ENCODE assay signal across 17 mouse cellular contexts in the genomic region with DNA sequence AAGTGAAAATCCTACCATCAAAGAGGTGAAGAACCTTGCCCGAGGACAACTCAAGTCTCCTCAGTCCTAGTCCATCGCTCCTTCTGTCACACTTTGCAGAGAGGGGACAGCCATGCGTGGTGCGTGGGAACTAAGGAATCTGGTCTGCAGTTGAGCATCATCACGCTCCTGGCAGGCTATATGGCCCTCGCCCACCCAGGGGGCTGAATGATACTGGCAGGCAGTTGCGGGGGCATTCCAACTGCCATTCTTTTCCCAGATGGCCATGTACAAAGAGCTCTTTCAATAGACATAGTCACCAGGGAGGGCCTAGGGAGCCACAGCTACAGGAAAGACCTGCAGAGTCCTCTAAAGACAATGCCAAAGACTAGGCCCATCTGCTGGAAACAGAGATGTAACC. TPM values are rescaled to one million over a fixed set of nuclear protein-coding genes. Genes with fewer than 3 reads are reported as not detected.
"Had no signal": no experiment of that assay in that cellular context is flagged by ENCODE, and none has a peak within 500 bp of the region (broad histone marks: within the 10 kb centered on the region; RNA-seq: fewer than 3 reads in every experiment).

No protein-coding gene starts in this region.

- H3K27ac ChIP-seq: limb, embryonic 13.5 days; liver, embryonic 14.5 days; midbrain, embryonic 12.5 days; neural tube, embryonic 13.5 days had no signal

- H3K4me2 ChIP-seq: limb, embryonic 13.5 days had no signal

- H3K27me3 ChIP-seq: neural tube, embryonic 13.5 days had no signal

- H3K9me3 ChIP-seq: limb, embryonic 13.5 days; midbrain, embryonic 12.5 days; neural tube, embryonic 13.5 days had no signal

- DNase-seq: kidney, adult 11 months; kidney, adult 9 months; kidney, postnatal 10 days; kidney, postnatal 4 days; lung, adult 18-20 months; right cerebral cortex, postnatal 25 days had no signal

- H3K36me3 ChIP-seq: limb, embryonic 13.5 days; midbrain, embryonic 12.5 days; neural tube, embryonic 13.5 days had no signal

- H3K9ac ChIP-seq: liver, embryonic 14.5 days; midbrain, embryonic 12.5 days; neural tube, embryonic 13.5 days had no signal

- H3K4me3 ChIP-seq: limb, embryonic 13.5 days; neural tube, embryonic 13.5 days had no signal

RNA-seq across cellular contexts. Expression of a gene that starts 24.0 kb away (rescaled TPM):
- total RNA-seq: layer of hippocampus, postnatal 36 days; liver, adult 2 months; megakaryocyte-erythroid progenitor cell, adult 5-6 weeks had no signal
- polyA plus RNA-seq: limb, embryonic 13.5 days; liver, adult 2 months; liver, embryonic 14.5 days; lung, embryonic 16.5 days; midbrain, embryonic 12.5 days; midbrain, embryonic 16.5 days; neural tube, embryonic 13.5 days; small intestine, adult 2 months; stomach, embryonic 16.5 days had no signal

RNA-seq across cellular contexts. Expression of a gene that starts 57.9 kb away (rescaled TPM):
- total RNA-seq: megakaryocyte-erythroid progenitor cell, adult 5-6 weeks had no signal
